In the genomic region with DNA sequence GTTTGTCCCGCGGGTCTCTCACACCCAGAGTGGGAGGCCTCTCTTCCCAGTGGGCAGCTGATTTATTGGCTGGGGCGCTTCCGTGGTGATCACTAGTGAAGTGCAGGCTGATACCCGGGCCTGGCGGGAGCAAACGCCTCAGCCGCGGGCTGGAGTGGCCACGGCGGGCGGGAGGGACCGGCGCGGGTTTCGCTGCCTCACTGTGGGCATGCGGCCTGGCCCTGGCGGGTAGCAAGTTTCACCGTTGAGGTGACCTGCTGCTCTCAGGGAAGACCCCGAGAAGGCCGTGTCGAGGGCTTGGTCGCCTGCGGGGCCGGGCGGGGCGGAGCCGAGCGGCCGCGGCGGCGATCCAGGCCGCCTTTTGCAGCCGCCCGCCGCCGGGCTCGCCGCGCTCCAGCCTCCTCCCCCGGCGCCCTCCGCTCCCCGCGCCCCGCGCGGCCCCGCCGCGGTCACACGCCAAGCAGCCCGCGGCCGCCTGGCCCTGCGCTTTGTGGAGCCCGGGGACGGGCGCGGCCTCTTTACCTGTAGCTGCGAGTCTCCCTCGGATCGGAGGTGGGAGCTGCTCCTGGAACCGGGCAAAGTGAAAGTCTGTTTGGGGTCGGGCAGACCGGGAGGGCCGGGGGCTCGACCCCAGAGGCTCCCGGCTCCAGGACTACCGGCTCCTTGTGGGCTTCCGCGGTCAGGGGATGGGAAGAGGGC, we compare ENCODE assay signal across 8 mouse cellular contexts.
A peak's percentile ranks its signal among the peaks of the same experiment; 100 is the strongest.
DNase-seq lines count a peak whose midpoint lies in the region; ATAC-seq and TF ChIP-seq lines count a peak whose summit lies in the region.

No protein-coding gene starts in this region.

- H3K27ac ChIP-seq in brown adipose tissue, adult 24 weeks (replicated peaks; ENCODE audit: low read depth, low read length) = peak overlapping the region; percentile 95
- H3K27ac ChIP-seq in heart, embryonic 13.5 days (replicated peaks) = peak overlapping the region; percentile 96
- peak overlapping the region; percentile 89 for H3K27ac ChIP-seq in kidney, postnatal 0 days
- H3K27ac ChIP-seq in liver, embryonic 16.5 days (ENCODE audit: low read length) = peak overlapping the region; percentile 89
- peak overlapping the region; percentile 88 for H3K27ac ChIP-seq in neural tube, embryonic 12.5 days
- H3K27ac ChIP-seq in stomach, embryonic 16.5 days (ENCODE audit: low read length) = peak overlapping the region; percentile 98

- no peaks in the 10 kb centered on the region for H3K27me3 ChIP-seq in heart, embryonic 13.5 days (replicated peaks)
- H3K27me3 ChIP-seq in kidney, postnatal 0 days (ENCODE audit: insufficient read depth, low read length) = no peaks in the 10 kb centered on the region
- no peaks in the 10 kb centered on the region for H3K27me3 ChIP-seq in liver, embryonic 16.5 days (ENCODE audit: control insufficient read depth, insufficient read depth, low read depth, low read length)
- H3K27me3 ChIP-seq in neural tube, embryonic 12.5 days (replicated peaks) = no peaks in the 10 kb centered on the region
- no peaks in the 10 kb centered on the region for H3K27me3 ChIP-seq in stomach, embryonic 16.5 days (ENCODE audit: control insufficient read depth, insufficient read depth, low read length)

- peak overlapping the region; percentile 99 for H3K4me3 ChIP-seq in brown adipose tissue, adult 24 weeks (ENCODE audit: insufficient read depth, low read depth, low read length)
- H3K4me3 ChIP-seq in heart, embryonic 13.5 days = peak overlapping the region; percentile 98
- peak overlapping the region; percentile 70 for H3K4me3 ChIP-seq in kidney, postnatal 0 days (replicated peaks; ENCODE audit: low read depth, low read length)
- H3K4me3 ChIP-seq in liver, embryonic 16.5 days (ENCODE audit: low read depth, low read length) = peak overlapping the region; percentile 77
- H3K4me3 ChIP-seq in neural tube, embryonic 12.5 days = peak overlapping the region; percentile 79
- H3K4me3 ChIP-seq in stomach, embryonic 16.5 days (replicated peaks; ENCODE audit: low read length) = peak overlapping the region; percentile 88

- DNase-seq in kidney, postnatal 0 days (ENCODE audit: low spot score) = peak; percentile 84

- peaks cover 16% of the 10 kb centered on the region for H3K4me1 ChIP-seq in brown adipose tissue, adult 24 weeks (ENCODE audit: control insufficient read depth, insufficient read depth, insufficient read length, low read length)
- H3K4me1 ChIP-seq in heart, embryonic 13.5 days = peaks cover 35% of the 10 kb centered on the region
- H3K4me1 ChIP-seq in kidney, postnatal 0 days (replicated peaks; ENCODE audit: insufficient read depth, low read length) = peaks cover 39% of the 10 kb centered on the region
- peaks cover 40% of the 10 kb centered on the region for H3K4me1 ChIP-seq in liver, embryonic 16.5 days (ENCODE audit: control insufficient read depth, low read depth, low read length)
- H3K4me1 ChIP-seq in neural tube, embryonic 12.5 days = peaks cover 36% of the 10 kb centered on the region
- peaks cover 25% of the 10 kb centered on the region for H3K4me1 ChIP-seq in stomach, embryonic 16.5 days (ENCODE audit: control insufficient read depth, insufficient read depth, low read length)

- no peak for TF ChIP-seq CTCF in kidney, postnatal 0 days (IDR thresholded peaks at IDR 0.05; ENCODE audit: low read depth)

- H3K36me3 ChIP-seq in heart, embryonic 13.5 days = peaks cover 19% of the 10 kb centered on the region
- no peaks in the 10 kb centered on the region for H3K36me3 ChIP-seq in kidney, postnatal 0 days (ENCODE audit: insufficient read depth, low read length)
- no peaks in the 10 kb centered on the region for H3K36me3 ChIP-seq in liver, embryonic 16.5 days (ENCODE audit: control insufficient read depth, insufficient read depth)
- peaks cover 6% of the 10 kb centered on the region; the same call in 1 of the 2 replicates for H3K36me3 ChIP-seq in neural tube, embryonic 12.5 days
- H3K36me3 ChIP-seq in stomach, embryonic 16.5 days (ENCODE audit: control insufficient read depth, insufficient read depth, low read length) = no peaks in the 10 kb centered on the region

- peak; percentile 30 for ATAC-seq in CD4-positive, CD25-positive, alpha-beta regulatory T cell, adult 4 months
- ATAC-seq in erythroid progenitor cell, adult 5-6 weeks (replicated peaks; ENCODE audit: low FRiP score, poor library complexity, severe bottlenecking) = peak; percentile 77
- ATAC-seq in heart, embryonic 13.5 days (ENCODE audit: extremely low read depth, insufficient number of reproducible peaks, low FRiP score, low TSS enrichment) = peak; percentile 81; the same call in 1 of the 2 replicates
- peak; percentile 85 for ATAC-seq in kidney, postnatal 0 days (replicated peaks; ENCODE audit: low FRiP score, low read depth)
- peak; percentile 88 for ATAC-seq in liver, embryonic 16.5 days (ENCODE audit: low read depth)
- peak; percentile 90 for ATAC-seq in neural tube, embryonic 12.5 days (ENCODE audit: low FRiP score, low read depth)
- ATAC-seq in stomach, embryonic 16.5 days (ENCODE audit: insufficient read depth, low FRiP score) = peak; percentile 89

- H3K9ac ChIP-seq in heart, embryonic 13.5 days = peak overlapping the region; percentile 97
- peak overlapping the region; percentile 86 for H3K9ac ChIP-seq in kidney, postnatal 0 days (ENCODE audit: low read depth, low read length)
- peak overlapping the region; percentile 84 for H3K9ac ChIP-seq in liver, embryonic 16.5 days (ENCODE audit: low read depth, low read length)
- H3K9ac ChIP-seq in neural tube, embryonic 12.5 days = peak overlapping the region; percentile 87
- H3K9ac ChIP-seq in stomach, embryonic 16.5 days (ENCODE audit: low read length) = peak overlapping the region; percentile 97

- H3K9me3 ChIP-seq in heart, embryonic 13.5 days = no peaks in the 10 kb centered on the region
- no peaks in the 10 kb centered on the region for H3K9me3 ChIP-seq in kidney, postnatal 0 days (replicated peaks; ENCODE audit: low read length)
- H3K9me3 ChIP-seq in liver, embryonic 16.5 days (replicated peaks; ENCODE audit: control insufficient read depth, low read length) = no peaks in the 10 kb centered on the region
- H3K9me3 ChIP-seq in neural tube, embryonic 12.5 days = no peaks in the 10 kb centered on the region
- no peaks in the 10 kb centered on the region for H3K9me3 ChIP-seq in stomach, embryonic 16.5 days (replicated peaks; ENCODE audit: control insufficient read depth, low read length)

- H3K4me2 ChIP-seq in heart, embryonic 13.5 days = peak overlapping the region; percentile 90
- H3K4me2 ChIP-seq in kidney, postnatal 0 days (ENCODE audit: low read length) = peak overlapping the region; percentile 84
- peak overlapping the region; percentile 94 for H3K4me2 ChIP-seq in liver, embryonic 16.5 days (ENCODE audit: low read depth, low read length)
- peak overlapping the region; percentile 87 for H3K4me2 ChIP-seq in neural tube, embryonic 12.5 days (replicated peaks)
- peak overlapping the region; percentile 74 for H3K4me2 ChIP-seq in stomach, embryonic 16.5 days (ENCODE audit: low read depth, low read length)

- WGBS in heart, embryonic 13.5 days = under 1% methylated on average over 56 of the region's 73 CpGs
- WGBS in kidney, postnatal 0 days = under 1% methylated on average over 57 of the region's 73 CpGs
- under 1% methylated on average over 62 of the region's 73 CpGs for WGBS in liver, embryonic 16.5 days (ENCODE audit: insufficient replicate concordance)
- under 1% methylated on average over 73 of the region's 73 CpGs for WGBS in neural tube, embryonic 12.5 days
- WGBS in stomach, embryonic 16.5 days = under 1% methylated on average over 69 of the region's 73 CpGs

Comparison
In these comparisons a context has a peak if more than half of its experiments do, and no peak if none do; other contexts are left out.
1. Peak in every context shown above with its lines: DNase-seq, ATAC-seq, H3K4me3 ChIP-seq and H3K27ac ChIP-seq.
2. ATAC-seq: peak in every context shown above with its lines; median percentile 90 in neural tube, embryonic 12.5 days; 89 in stomach, embryonic 16.5 days; 88 in liver, embryonic 16.5 days; 85 in kidney, postnatal 0 days; 81 in heart, embryonic 13.5 days; 77 in erythroid progenitor cell, adult 5-6 weeks; 30 in CD4-positive, CD25-positive, alpha-beta regulatory T cell, adult 4 months.